Mouse (Mus musculus): ENCODE measurements at regions not wholly inside any gene's neighbourhood (a gene's known extent, or its start where the extent isn't known, plus 50 kb on each side); places are given as distances from the start of the nearest gene placed in this dataset.

- Histone ChIP-seq H3K36me3 (ENCODE audit: control insufficient read depth, insufficient read depth, low read length) (no peaks in the 10 kb centered on the region), H3K4me1 (replicated peaks; ENCODE audit: control insufficient read depth, insufficient read depth) (no peaks in the 10 kb centered on the region), H3K9me3 (ENCODE audit: control insufficient read depth, low read length) (no peaks in the 10 kb centered on the region), H3K4me2 (replicated peaks; ENCODE audit: low read depth) (no peak overlapping the region), H3K4me3 (ENCODE audit: low read depth, low read length) (no peak overlapping the region), H3K9ac (ENCODE audit: low read length) (no peak overlapping the region), H3K27me3 (ENCODE audit: control insufficient read depth, insufficient read depth, low read length) (no peaks in the 10 kb centered on the region), H3K27ac (replicated peaks) (no peak overlapping the region)
- DNase-seq (ENCODE audit: low spot score) (no peak), ATAC-seq (ENCODE audit: low FRiP score, low TSS enrichment) (no peak)
- TF ChIP-seq CTCF (IDR thresholded peaks at IDR 0.05; ENCODE audit: low read depth) (no peak), EP300 (optimal IDR thresholded peaks at IDR 0.05) (no peak)
- WGBS, result 48% methylated on average over 5 of the region's 5 CpGs
These were observed 61.1 kb upstream of the Slc16a1 start for GRCm38 (mm10) chr3:104577228-104577927.

DNA sequence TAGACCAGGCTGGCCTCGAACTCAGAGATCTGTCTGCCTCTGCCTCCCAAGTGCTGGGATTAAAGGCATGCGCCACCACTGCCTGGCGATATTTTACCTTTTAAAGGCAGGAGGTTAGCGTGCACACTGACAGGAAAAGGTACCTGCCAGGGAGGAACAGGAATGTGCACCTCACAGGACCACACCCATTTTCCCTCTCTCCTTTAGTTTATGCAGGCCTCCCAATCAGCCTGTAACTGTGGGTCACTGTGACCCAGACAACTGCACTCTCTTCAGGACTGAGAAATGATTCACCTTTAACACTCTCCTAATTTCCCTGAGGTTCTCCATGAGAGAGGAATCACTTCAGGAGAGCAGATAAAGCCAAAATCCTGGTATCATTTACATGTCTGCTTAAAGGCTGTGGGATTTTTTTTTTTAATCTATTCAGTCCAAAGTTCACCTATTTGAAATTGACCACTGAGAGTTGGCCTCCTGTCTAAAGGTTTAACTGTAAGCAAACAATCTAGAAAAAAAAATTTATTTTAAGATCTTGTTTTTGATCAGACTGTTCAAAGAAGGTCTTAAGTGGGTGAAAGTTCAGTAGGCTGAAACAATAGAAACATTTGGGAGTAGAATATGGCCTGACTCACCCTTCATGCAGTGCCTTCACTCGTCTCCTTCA is 61.7 kb upstream of the Lrig2 start:
- ATAC-seq (ENCODE audit: low FRiP score, low TSS enrichment) (peak; percentile 63), DNase-seq (ENCODE audit: low spot score) (no peak)
- Histone ChIP-seq H3K27ac (replicated peaks) (0 out of 2 replicates have a peak overlapping the region, but pooled peaks have one; percentile 4), H3K27me3 (ENCODE audit: control insufficient read depth, insufficient read depth, low read length) (no peaks in the 10 kb centered on the region), H3K4me3 (ENCODE audit: low read depth, low read length) (no peak overlapping the region), H3K4me2 (replicated peaks; ENCODE audit: low read depth) (no peak overlapping the region), H3K9ac (ENCODE audit: low read length) (no peak overlapping the region), H3K36me3 (ENCODE audit: control insufficient read depth, insufficient read depth, low read length) (no peaks in the 10 kb centered on the region), H3K4me1 (replicated peaks; ENCODE audit: control insufficient read depth, insufficient read depth) (no peaks in the 10 kb centered on the region), H3K9me3 (ENCODE audit: control insufficient read depth, low read length) (no peaks in the 10 kb centered on the region)
- TF ChIP-seq CTCF (IDR thresholded peaks at IDR 0.05; ENCODE audit: low read depth) (no peak), EP300 (optimal IDR thresholded peaks at IDR 0.05) (no peak)
- WGBS, result 68% methylated on average over 5 of the region's 5 CpGs

GRCm38 (mm10) chr3:104571935-104572631 is 60.4 kb upstream of the Lrig2 start:
- H3K4me1 ChIP-seq (replicated peaks; ENCODE audit: control insufficient read depth, insufficient read depth), result no peaks in the 10 kb centered on the region
- DNase-seq (ENCODE audit: low spot score) (no peak), ATAC-seq (ENCODE audit: low FRiP score, low TSS enrichment) (no peak)
- H3K27me3 ChIP-seq (ENCODE audit: control insufficient read depth, insufficient read depth, low read length), result no peaks in the 10 kb centered on the region
- WGBS, result 50% methylated on average over 10 of the region's 10 CpGs
- H3K4me2 ChIP-seq (replicated peaks; ENCODE audit: low read depth), result no peak overlapping the region
- TF ChIP-seq EP300 (optimal IDR thresholded peaks at IDR 0.05), result no peak
- no peak for TF ChIP-seq CTCF (IDR thresholded peaks at IDR 0.05; ENCODE audit: low read depth)
- H3K27ac ChIP-seq (replicated peaks), result no peak overlapping the region; the same call in 1 of the 2 replicates
- no peaks in the 10 kb centered on the region for H3K9me3 ChIP-seq (ENCODE audit: control insufficient read depth, low read length)
- H3K36me3 ChIP-seq (ENCODE audit: control insufficient read depth, insufficient read depth, low read length), result no peaks in the 10 kb centered on the region
- no peak overlapping the region for H3K9ac ChIP-seq (ENCODE audit: low read length)
- no peak overlapping the region for H3K4me3 ChIP-seq (ENCODE audit: low read depth, low read length)

DNA sequence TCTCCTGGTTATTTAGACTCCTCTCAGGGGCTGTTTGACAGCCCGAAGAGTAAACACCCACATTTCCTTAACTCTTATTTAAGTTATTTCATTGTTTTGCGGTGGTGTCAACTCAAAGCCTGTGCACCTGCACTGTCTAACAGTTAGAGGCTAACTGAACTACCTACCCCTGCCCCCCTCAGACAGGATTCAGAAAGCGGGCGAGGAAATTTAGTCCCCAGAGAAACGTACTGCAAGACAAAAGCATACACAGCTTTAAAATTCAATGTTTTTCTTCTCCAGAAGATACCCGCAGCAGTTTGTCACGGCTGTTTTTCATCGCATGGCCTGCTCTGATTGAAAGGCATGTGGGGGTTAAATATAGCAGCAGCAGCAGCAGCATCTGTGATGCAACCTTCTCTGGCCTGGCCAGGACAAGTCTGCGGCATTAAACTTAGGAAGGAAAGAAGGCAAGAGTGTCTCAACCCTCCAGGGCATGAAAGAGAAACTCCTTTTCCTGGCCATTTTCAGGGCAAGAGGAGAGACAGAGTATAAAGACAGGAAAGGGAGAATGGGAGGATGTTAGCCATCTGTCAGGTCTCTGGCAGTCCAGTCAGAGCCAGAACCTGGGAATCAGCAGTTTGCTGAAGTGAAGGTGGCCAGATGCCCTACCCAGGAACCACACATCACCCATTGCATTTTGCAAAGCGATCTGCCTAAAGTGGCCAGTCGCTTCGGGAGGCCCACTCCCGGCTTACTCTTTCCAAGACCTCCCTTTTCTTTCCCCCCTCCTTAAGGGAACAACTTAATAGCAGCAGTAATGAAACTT is 53.9 kb upstream of the Lrig2 start:
- ATAC-seq (ENCODE audit: low FRiP score, low TSS enrichment), result no peak
- H3K4me1 ChIP-seq (replicated peaks; ENCODE audit: control insufficient read depth, insufficient read depth), result 0 out of 2 replicates have a peak, but pooled peaks cover 2% of the 10 kb centered on the region
- H3K4me3 ChIP-seq (ENCODE audit: low read depth, low read length), result no peak overlapping the region
- H3K27ac ChIP-seq (replicated peaks), result no peak overlapping the region
- H3K9me3 ChIP-seq (ENCODE audit: control insufficient read depth, low read length), result no peaks in the 10 kb centered on the region
- H3K4me2 ChIP-seq (replicated peaks; ENCODE audit: low read depth), result no peak overlapping the region
- TF ChIP-seq EP300 (optimal IDR thresholded peaks at IDR 0.05) (no peak), CTCF (IDR thresholded peaks at IDR 0.05; ENCODE audit: low read depth) (no peak)
- no peak for DNase-seq (ENCODE audit: low spot score)
- no peak overlapping the region for H3K9ac ChIP-seq (ENCODE audit: low read length)
- H3K27me3 ChIP-seq (ENCODE audit: control insufficient read depth, insufficient read depth, low read length), result no peaks in the 10 kb centered on the region
- no peaks in the 10 kb centered on the region for H3K36me3 ChIP-seq (ENCODE audit: control insufficient read depth, insufficient read depth, low read length)
- WGBS, result 43% methylated on average over 13 of the region's 13 CpGs

DNA sequence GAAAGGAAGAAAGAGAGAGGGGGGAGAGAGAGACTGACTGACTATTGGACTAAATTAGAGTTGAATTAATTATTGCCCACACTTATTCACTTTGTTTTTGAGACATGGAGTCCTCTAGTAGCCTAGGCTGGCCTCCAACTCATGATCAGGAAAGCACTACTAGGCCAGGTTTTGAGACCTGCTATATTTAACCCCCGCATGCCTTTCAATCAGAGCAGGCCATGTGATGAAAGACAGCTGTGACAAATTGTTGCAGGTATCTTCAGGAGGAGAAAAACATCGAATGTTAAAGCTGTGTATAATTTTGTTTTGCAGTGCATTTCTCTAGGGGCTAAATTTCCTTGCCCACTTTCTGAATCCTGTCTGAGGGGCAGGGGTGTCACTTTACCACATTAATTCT is 53.1 kb upstream of the Lrig2 start:
- 63% methylated on average over 2 of the region's 2 CpGs for WGBS
- DNase-seq (ENCODE audit: low spot score), result no peak
- ATAC-seq (ENCODE audit: low FRiP score, low TSS enrichment), result no peak
- 0 out of 2 replicates have a peak, but pooled peaks cover 2% of the 10 kb centered on the region for H3K4me1 ChIP-seq (replicated peaks; ENCODE audit: control insufficient read depth, insufficient read depth)
- H3K36me3 ChIP-seq (ENCODE audit: control insufficient read depth, insufficient read depth, low read length), result no peaks in the 10 kb centered on the region
- no peak overlapping the region for H3K9ac ChIP-seq (ENCODE audit: low read length)
- no peak overlapping the region for H3K27ac ChIP-seq (replicated peaks)
- H3K27me3 ChIP-seq (ENCODE audit: control insufficient read depth, insufficient read depth, low read length), result no peaks in the 10 kb centered on the region
- no peaks in the 10 kb centered on the region for H3K9me3 ChIP-seq (ENCODE audit: control insufficient read depth, low read length)
- no peak for TF ChIP-seq CTCF (IDR thresholded peaks at IDR 0.05; ENCODE audit: low read depth)
- TF ChIP-seq EP300 (optimal IDR thresholded peaks at IDR 0.05), result no peak
- no peak overlapping the region for H3K4me2 ChIP-seq (replicated peaks; ENCODE audit: low read depth)
- no peak overlapping the region for H3K4me3 ChIP-seq (ENCODE audit: low read depth, low read length)
